Mouse (Mus musculus): Measurements from ENCODE around the gene Exoc4. TPM values are rescaled to one million over a fixed set of nuclear protein-coding genes. Genes with fewer than 3 reads are reported as not detected.

Gene Exoc4
- total RNA-seq, 1 experiment from 2014 or later, result 54.8 TPM

DNA sequence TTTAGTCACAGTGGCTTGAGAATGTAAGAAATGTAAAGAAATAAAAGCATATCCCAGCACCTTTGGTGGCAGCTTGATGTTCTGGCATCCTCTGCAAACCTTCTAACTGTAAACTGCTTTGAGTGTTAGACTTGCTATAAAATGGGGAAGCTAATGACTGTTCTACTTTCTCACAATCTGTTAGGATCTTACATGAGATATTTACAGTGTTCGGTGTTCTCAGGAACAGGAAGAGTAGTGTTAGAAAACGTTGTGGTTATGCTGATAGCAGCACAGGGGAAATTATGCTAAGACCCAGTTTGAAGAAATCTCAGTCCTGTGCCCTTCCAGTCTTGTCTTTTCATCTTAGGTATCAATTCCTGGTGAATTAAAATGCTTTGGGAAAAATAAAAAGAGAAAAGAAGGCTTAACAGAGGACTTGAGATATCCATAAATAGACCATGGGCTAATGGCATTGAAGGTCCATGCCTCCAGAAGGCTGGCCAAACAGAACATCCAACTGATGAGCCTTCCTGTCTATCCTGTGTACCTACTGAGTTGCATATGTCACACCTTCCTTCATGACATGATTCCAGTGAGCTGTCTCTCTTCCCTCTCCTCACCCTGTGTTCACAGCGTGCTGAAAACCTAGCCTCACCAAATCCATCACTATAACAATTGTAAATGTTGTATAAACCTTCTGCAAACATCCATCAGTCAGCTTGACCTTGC lies 557.3 kb downstream of the Exoc4 start:
- no peak for ATAC-seq (ENCODE audit: extremely low read depth, insufficient number of reproducible peaks, low FRiP score, poor library complexity, severe bottlenecking)

DNA sequence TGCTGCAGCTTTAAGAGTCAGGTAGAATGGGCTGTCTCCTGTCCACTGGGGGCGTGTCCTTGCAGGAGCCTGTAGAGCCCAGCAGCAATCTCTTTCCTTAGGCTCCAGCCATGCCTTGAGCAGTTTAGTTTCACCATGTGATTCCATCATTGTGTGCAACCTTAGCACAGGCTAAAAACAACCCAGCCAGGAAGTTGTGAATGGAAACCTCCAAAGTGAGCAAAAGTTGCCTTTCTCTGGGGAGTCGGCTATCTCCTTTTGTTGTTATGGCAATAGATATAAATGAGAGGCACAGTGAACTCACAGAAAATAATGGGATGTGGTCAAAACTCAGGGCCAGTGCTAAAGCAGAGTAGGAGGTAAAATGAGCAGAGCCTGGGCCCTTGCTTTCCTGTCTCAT lies 565.5 kb downstream of the Exoc4 start:
- no peak for ATAC-seq (ENCODE audit: extremely low read depth, insufficient number of reproducible peaks, low FRiP score, poor library complexity, severe bottlenecking)

DNA sequence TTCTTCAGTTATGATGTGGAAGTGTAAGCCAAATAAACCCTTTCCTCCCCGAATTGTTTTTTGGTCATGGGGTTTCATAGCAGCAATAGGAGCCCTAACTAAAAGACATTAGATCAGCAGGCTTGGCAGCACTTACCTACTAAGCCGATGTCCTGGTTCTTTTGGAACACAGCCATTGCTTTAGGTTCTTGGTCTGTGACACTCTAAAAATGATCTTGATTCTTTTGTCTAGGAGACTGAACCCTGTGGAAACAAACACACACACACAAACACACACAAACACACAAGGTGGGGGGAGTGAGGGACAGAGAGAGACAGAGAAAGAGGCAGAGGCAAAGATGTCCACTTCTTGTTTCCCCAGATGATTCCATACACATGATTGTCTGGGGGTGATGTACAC lies 574.3 kb downstream of the Exoc4 start:
- ATAC-seq (ENCODE audit: extremely low read depth, insufficient number of reproducible peaks, low FRiP score, poor library complexity, severe bottlenecking), result no peak

DNA sequence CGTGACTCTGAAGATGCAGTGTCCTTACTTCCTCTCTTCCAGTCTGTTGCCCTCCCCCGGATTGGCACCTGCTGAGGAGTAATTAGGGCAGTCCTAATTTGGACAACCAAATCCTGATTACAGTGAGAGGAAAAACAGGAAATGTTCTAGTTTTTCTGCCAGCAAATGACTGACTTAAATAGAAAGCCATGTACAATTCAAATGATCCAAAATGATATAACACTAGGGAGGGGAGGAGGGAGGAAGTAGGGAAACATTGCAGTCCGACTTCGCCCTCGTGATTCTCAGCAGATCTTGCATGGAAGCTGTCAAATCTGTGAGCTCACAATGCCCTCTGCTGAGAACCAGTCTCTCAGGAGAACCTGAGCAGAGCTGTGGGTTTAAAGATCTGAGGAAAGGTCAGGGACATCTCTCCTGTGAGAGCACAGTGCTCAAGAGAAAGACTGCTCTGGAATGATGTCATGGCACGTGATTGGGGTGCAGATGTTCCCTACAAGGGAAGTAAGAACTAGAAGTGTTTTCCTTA lies 575.0 kb downstream of the Exoc4 start:
- no peak for ATAC-seq (ENCODE audit: extremely low read depth, insufficient number of reproducible peaks, low FRiP score, poor library complexity, severe bottlenecking)

DNA sequence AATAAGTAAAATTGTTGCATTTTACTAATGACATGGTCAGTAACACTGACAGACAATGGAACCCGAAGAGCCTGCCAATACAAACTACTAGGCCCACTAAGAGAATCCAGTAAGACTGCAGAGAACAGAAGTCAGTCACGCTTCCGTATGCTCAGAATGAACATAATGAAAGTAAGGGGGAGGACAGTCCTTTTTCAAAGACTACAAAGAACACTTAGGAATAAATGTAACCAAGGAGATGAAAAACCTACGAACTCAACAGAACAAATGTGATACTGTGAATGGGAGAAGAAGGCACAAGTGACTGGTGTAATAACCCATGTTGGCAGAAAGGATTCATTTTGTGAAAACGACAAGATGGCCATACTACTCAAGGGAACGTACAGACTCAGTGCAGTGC lies 579.6 kb downstream of the Exoc4 start:
- no peak for ATAC-seq (ENCODE audit: extremely low read depth, insufficient number of reproducible peaks, low FRiP score, poor library complexity, severe bottlenecking)

DNA sequence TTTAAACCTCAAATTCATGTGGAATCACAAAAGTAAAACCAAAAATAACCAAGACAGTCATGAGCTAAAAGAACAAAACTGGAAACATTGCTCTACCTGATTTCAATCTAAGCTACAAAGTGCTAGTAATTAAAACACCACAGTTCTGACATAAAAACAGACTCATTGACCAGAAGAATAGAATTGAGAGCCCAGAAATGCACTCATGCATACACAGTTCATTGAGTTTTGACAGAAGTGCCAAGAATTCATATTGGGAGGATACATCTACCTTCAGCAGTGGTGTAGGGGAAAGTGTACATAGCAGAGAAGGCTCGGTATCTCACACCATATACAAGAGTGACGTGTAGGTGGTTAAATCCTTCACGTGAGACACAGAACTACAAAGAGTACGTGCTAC lies 580.4 kb downstream of the Exoc4 start:
- ATAC-seq (ENCODE audit: extremely low read depth, insufficient number of reproducible peaks, low FRiP score, poor library complexity, severe bottlenecking), result no peak

DNA sequence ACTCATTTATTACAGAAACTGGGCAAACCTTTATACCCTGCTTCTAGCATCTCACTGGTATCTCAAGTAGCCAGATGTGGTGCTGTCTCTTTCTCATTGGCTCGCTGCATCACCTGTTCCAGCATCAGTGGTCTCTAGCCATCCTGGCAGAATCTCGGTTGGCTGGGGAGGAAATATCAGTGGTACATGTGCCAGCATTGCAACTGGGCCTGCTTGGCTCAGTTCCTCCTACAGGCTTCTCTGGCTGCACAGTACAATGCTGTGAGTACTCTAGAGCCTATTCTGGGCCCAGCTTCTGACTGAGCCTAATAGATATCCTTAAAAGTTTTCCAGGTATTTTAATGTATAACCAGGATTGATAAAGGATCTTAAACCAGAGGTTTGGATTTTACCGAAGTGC lies 582.4 kb downstream of the Exoc4 start:
- ATAC-seq (ENCODE audit: extremely low read depth, insufficient number of reproducible peaks, low FRiP score, poor library complexity, severe bottlenecking), result no peak

DNA sequence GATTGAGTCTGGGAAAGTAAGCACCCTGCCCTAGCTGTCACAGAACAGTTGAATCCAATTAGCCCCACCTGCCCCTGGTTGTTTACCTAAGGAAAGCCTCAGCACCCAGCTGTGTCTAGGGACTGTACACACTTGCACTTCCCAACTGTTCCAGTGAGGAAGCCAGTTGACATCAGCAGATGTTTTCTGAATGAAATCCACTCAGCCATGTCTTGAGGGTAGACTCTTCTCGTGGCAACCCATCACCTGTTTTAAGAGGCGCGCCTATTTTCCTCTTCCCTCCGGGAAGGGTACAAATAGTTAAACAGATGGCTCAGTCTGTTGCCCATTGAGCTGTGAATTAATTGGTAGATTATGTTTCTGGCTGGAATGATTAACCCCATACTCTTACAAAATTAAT lies 584.1 kb downstream of the Exoc4 start:
- ATAC-seq (ENCODE audit: extremely low read depth, insufficient number of reproducible peaks, low FRiP score, poor library complexity, severe bottlenecking), result no peak

DNA sequence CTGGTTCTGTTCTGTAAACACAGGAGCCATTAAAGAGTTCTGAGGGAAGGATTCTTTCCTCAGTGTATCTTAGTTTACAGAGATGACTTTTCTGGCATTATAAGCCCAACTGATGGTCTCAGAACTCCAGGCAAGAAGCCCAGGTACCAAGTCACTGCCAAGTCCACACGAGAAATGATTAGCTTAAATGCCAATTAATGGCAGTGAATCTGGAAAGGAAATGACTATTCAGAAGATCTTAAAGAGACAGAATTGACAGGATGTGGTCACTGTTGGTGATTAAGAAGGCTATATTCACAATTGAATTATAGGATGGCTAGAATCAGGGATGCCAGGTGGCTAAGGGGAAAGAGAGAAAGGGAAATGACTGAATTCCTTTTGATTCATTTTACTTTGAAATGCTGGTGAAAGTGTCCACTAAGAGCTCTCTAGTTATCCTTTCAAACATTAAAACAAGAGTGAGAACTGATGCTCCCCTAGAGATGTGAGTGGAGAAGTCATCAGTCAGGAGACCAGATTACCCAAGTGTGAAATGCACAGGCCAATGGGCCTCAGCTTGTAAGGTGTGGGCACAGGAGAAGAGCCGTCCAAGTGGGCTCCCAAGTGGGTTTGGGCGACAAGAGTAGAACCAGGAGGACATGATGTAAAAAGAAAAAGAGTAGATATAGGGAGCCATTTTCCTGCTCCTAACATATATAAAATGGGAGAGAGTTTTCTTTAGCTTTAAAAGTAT lies 587.3 kb downstream of the Exoc4 start:
- ATAC-seq (ENCODE audit: extremely low read depth, insufficient number of reproducible peaks, low FRiP score, poor library complexity, severe bottlenecking), result no peak

DNA sequence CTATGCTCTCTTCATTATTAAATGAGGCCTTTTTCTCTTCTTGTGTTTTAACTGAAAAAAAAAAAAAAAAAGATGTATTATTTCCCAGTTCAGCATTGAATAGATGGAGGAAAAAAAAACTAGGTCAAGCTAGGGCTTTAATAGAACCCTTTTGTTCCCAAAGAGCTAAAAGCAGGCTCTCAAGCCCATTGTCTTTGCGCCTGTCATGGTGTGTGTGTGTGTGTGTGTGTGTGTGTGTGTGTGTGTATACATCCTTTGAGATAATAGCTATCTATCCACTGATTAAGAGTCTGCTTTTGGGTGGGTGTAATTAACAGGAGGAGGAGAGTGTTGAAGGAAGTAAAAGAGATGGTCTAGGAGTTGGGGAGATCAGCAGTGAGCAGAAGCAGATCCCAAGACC lies 594.0 kb downstream of the Exoc4 start:
- ATAC-seq (ENCODE audit: extremely low read depth, insufficient number of reproducible peaks, low FRiP score, poor library complexity, severe bottlenecking), result no peak

DNA sequence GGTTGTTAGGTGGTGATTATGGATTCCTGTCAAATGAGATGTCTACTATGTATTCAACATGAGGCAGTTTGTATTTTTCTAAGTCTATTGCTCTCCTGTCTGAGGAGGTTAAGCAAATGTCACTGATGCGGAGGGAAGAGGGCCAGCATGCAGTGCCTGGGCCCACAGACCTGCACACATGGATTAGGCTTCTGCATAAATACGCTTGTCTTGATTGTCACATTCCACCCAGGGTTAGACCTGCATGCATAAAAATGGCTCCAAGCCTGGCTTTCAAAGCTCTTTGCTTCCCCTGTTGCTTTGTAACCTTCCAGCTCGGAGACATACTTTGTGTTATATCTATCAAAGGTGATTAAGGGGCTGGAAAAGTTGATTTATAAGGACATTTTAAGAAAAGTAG lies 610.2 kb downstream of the Exoc4 start:
- no peak for ATAC-seq (ENCODE audit: extremely low read depth, insufficient number of reproducible peaks, low FRiP score, poor library complexity, severe bottlenecking)

DNA sequence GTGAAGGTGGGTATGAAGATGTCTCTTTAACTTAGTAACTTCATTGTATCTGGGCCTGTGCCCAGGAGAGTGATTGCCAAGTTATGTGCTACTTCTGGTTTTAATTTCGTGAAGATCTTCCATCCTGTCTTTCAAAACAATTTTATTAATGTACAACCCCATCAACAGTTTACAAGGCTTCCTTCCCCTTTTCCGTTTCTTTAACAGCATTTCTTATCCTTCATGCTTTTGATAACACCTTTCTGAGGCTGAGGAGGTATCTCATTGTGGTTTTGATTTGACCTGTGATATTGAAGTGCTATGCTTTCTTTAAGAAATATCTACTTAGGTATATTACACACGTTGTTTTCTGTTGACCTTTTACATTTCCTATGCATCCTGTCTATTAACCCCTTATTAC lies 616.9 kb downstream of the Exoc4 start:
- no peak for ATAC-seq (ENCODE audit: extremely low read depth, insufficient number of reproducible peaks, low FRiP score, poor library complexity, severe bottlenecking)

DNA sequence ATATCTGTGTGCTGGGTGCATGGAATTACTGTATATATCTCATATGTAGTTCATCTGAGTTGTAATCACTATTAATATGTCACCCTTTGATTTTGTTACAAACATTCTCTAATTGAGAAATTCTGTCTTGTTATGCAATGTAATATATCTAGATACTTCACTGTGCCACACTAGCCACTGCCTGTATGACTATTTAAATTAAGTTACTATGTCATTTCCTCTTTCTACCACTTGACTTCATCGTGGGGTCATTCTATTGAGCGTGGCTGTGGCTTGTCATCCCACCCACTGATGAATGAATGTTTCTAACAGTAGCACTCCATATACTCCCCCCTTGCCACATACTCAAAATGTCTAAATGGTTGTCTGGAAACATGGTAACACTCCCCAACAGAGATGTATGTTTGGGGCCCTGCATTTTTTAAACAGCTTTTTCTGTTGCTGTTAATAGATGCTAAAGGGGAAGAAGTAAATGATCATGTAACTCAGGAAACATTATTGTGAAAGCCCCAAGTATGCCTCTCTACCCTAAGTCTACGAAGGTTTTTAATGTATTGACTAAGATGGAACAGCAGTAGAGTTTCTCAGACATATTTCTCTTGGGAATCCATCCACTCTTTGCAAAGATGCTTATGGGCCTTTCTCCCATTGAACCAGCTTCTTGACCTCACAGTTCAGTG lies 618.2 kb downstream of the Exoc4 start:
- ATAC-seq (ENCODE audit: extremely low read depth, insufficient number of reproducible peaks, low FRiP score, poor library complexity, severe bottlenecking), result no peak

DNA sequence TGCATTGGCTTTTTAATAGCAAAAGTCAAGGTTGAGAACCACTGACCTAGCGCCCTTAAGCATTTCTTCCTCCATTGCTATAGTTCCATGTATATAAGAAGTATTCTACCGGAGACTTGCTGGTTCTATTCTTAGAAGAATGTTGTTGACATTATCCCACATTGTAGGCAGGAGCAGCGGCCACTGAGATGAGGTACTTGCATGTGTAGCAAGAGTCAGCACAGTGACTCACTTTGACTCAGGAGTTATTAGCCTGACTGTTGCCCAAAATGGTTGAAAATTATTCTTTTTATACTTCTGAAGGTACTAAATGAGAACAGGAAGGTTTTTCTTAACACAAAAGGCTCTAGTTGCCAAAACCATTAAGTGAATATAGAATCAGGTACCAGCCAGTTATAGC lies 620.4 kb downstream of the Exoc4 start:
- no peak for ATAC-seq (ENCODE audit: extremely low read depth, insufficient number of reproducible peaks, low FRiP score, poor library complexity, severe bottlenecking)

DNA sequence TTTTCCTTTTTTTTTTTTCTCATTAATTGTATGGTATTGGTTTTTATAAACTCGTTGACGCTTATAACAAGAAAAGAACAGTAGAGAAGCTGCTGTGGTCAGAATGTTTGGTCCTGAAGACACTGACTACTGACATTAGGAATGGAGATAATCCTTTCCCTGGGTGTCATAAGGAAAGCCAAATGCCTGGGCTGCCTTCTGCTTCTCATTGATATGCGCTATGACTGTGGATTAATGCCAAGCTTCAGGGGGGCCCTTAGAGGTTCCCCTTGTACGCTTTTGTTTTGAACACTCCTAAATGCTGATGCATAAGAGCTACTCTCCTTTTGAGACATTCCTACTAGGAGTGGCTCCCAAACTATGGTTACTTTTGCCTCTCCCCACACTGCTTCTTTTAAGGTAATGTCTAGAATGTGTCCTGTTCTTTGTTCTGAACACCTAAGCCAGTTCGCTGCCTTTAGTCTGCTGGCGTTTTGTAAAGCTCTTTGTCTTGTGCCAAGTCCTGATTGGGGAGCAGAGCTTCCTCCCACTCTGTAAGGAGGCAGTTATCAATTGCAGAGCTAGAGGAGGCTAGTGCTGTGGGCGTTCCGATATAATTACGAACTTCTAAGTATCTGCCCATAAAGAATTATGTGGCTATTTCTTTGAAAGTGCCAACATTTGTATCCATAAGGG lies 621.7 kb downstream of the Exoc4 start:
- no peak for ATAC-seq (ENCODE audit: extremely low read depth, insufficient number of reproducible peaks, low FRiP score, poor library complexity, severe bottlenecking)

DNA sequence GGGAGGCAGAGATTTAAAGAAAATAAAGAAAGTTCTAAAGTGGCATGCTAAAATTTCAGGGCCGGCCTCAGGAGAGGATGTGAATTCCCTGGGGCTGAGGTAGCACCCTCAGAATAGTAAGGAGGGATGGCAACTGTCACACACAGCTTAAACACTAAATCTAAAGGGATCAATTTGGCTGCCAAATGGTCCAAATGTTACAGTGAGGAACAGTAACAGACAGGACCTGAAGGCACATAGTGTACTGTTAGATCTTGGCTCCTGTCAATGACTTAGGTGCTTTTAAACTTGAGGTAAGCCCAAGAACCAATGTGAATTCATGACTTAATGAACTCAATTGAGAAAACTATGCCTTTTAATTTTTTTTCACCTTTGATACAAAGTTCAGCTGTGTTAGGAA lies 622.4 kb downstream of the Exoc4 start:
- no peak for ATAC-seq (ENCODE audit: extremely low read depth, insufficient number of reproducible peaks, low FRiP score, poor library complexity, severe bottlenecking)

DNA sequence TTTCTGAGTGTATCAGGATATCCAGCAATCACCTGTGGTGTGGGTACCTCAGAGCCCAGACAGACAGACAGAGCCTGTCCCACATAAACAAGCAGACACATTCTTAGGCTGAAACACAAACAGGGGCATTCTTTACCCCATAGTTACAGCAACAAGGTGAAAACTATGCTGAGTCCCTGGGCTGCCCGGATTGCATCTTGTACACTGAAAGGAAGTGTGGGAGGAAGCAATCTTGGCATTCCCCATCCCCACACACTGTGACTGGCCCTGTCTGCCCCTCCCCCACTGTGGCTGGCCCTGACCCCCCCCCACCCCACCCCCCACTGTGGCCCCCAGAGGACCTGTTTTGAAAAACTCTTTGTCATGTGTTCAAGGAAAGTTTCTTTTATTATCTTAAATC lies 623.3 kb downstream of the Exoc4 start:
- ATAC-seq (ENCODE audit: extremely low read depth, insufficient number of reproducible peaks, low FRiP score, poor library complexity, severe bottlenecking), result no peak

DNA sequence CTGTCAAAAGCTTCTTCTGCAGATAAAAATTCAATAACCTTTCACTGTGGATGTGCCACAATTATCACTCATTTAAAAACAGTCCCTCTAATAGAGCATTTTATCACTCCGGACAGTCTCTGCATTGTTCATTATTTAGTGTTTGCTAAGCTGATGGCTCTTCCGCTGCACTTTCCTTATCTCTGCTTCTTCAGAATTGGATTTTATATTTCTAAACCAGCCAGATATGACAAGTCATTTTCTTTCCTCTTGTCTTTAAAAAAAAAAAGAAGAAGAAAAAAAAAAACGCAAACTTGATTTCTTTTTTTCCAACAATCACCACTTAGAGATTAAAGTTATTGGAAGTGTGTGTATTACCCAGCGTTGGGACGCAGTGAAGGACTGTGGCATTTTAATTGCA lies 624.1 kb downstream of the Exoc4 start:
- ATAC-seq (ENCODE audit: extremely low read depth, insufficient number of reproducible peaks, low FRiP score, poor library complexity, severe bottlenecking), result no peak

DNA sequence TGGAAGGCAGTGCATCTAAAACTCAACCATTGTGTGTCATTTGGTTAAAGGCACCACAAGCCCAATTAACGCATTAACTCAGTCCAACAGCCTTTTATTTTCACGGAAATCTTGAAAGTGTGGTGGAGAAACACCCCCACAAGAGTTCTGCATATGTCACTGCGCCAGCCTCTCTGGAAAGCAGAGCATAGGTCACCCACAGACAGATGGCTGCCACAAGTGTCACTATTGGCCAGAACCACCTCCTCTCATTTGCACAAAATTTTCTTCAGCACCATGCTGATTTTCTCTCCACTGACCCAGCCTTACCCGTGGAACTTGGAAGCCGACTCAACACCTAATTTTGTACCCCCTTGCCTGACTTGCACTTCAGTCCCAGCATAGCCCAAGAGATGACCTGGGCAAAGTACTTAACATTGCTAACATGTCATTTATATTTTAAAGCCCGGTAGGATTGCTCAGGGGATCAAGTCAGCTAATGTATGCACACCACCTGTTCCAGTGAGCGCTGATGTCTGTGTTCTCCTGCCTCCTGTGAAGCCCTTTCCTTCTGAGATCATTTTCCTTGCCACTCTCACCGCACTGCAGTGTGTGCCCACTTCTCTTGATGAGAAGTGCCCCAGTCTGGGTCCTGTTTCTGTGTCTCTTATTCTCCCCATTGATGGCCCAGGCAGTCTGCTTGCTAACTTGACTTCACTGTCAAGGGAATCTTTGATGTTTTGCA lies 625.6 kb downstream of the Exoc4 start:
- ATAC-seq (ENCODE audit: extremely low read depth, insufficient number of reproducible peaks, low FRiP score, poor library complexity, severe bottlenecking), result no peak

All from neutrophil, adult 5-6 weeks (primary cell).